Mouse (Mus musculus) MEL (cell line): ENCODE measurements around the gene Chpt1. TPM values are rescaled to one million over a fixed set of nuclear protein-coding genes. Genes with fewer than 3 reads are reported as not detected.
"Not testable (repeated sequence)": the region's sequence is repeated elsewhere in the genome, so short reads cannot be mapped to it uniquely, and the experiment has no call there.

Source experiments
- DNase-seq: peaks from one replicate; pipeline ENCODE4 v3.0.0; 2011; ENCODE audit warnings: low read depth, low spot score
- H3K27ac ChIP-seq: 2 replicates; pipeline ENCODE4 v1.5.1; 2012; ENCODE audit warnings: low read depth, mild to moderate bottlenecking, control low read depth, low read length, moderate library complexity; ENCODE audit not compliant: control insufficient read depth
- H3K27me3 ChIP-seq, 2 experiments: fragments of 150-350 bp in 1 of 2; sonication (generic) in 1 of 2; 2 replicates each; pipeline ENCODE4 v1.6.1; 2012; ENCODE audit warnings: low read length in 2 of 2, mild to moderate bottlenecking in 2 of 2, improper control_type of control experiment in 1 of 2, moderate library complexity in 1 of 2; ENCODE audit not compliant: insufficient read depth in 2 of 2, control insufficient read depth in 1 of 2
- H3K36me3 ChIP-seq, 2 experiments: 2 replicates each; pipeline ENCODE4 v1.6.1; 2012 to 2014; ENCODE audit warnings: low read length in 2 of 2, improper control_type of control experiment in 1 of 2, inconsistent platforms in 1 of 2, mild to moderate bottlenecking in 1 of 2; ENCODE audit not compliant: insufficient read depth in 2 of 2, control insufficient read depth in 1 of 2
- H3K4me1 ChIP-seq, 2 experiments: fragments of 150-350 bp in 1 of 2; sonication (generic) in 1 of 2; 2 replicates each; pipeline ENCODE4 v1.6.1; 2012; ENCODE audit warnings: low read length in 2 of 2, improper control_type of control experiment in 1 of 2, mild to moderate bottlenecking in 1 of 2; ENCODE audit not compliant: insufficient read depth in 2 of 2, control insufficient read depth in 1 of 2
- H3K4me3 ChIP-seq, 2 experiments: fragments of 150-350 bp in 1 of 2; sonication (generic) in 1 of 2; 2 replicates each; pipeline ENCODE4 v1.5.1; 2012; ENCODE audit warnings: low read depth in 2 of 2, low read length in 2 of 2, mild to moderate bottlenecking in 2 of 2, moderate library complexity in 2 of 2, control low read depth in 1 of 2, improper control_type of control experiment in 1 of 2; ENCODE audit not compliant: control insufficient read depth in 1 of 2, insufficient read depth in 1 of 2
- H3K79me2 ChIP-seq: 2 replicates; pipeline ENCODE4 v1.6.1; 2012; ENCODE audit warnings: mild to moderate bottlenecking, low read length, moderate library complexity; ENCODE audit not compliant: control insufficient read depth, poor library complexity, insufficient read depth
- H3K9ac ChIP-seq: 2 replicates; pipeline ENCODE4 v1.6.1; 2012; ENCODE audit warnings: low read depth, mild to moderate bottlenecking, control low read depth, low read length, moderate library complexity; ENCODE audit not compliant: control insufficient read depth, poor library complexity, severe bottlenecking
- H3K9me3 ChIP-seq: fragments of 150-350 bp; sonication (generic); replicated peaks from 2 replicates; pipeline ENCODE4 v1.6.1; 2012; ENCODE audit warnings: mild to moderate bottlenecking, low read length, improper control_type of control experiment, moderate library complexity; ENCODE audit not compliant: insufficient read depth
- CHD1 ChIP-seq: IDR thresholded peaks from 2 replicates; pipeline ENCODE4 v1.6.1; 2012; ENCODE audit warnings: low read depth, mild to moderate bottlenecking, inconsistent platforms, low read length, improper control_type of control experiment
- E2F4 ChIP-seq: IDR thresholded peaks from 2 replicates; pipeline ENCODE4 v1.6.1; 2011; ENCODE audit warnings: low read depth, low read length, improper control_type of control experiment, borderline replicate concordance
- EP300 ChIP-seq, 2 experiments: IDR thresholded peaks; 2 replicates each; pipeline ENCODE4 v1.6.1; 2011; ENCODE audit warnings: improper control_type of control experiment in 2 of 2, low read length in 2 of 2, low read depth in 1 of 2, mild to moderate bottlenecking in 1 of 2
- ETS1 ChIP-seq: IDR thresholded peaks from 2 replicates; pipeline ENCODE4 v1.6.1; 2012; ENCODE audit warnings: low read depth, mild to moderate bottlenecking, inconsistent platforms, low read length, improper control_type of control experiment, moderate library complexity
- GABPA ChIP-seq: IDR thresholded peaks from 2 replicates; pipeline ENCODE4 v1.6.1; 2012; ENCODE audit warnings: low read depth, mild to moderate bottlenecking, inconsistent platforms, low read length, improper control_type of control experiment, moderate library complexity
- JUND ChIP-seq: IDR thresholded peaks from 2 replicates; pipeline ENCODE4 v1.6.1; 2011; ENCODE audit warnings: low read depth, mild to moderate bottlenecking, improper control_type of control experiment, low read length
- MAZ ChIP-seq: IDR thresholded peaks from 2 replicates; pipeline ENCODE4 v1.6.1; 2012; ENCODE audit warnings: low read depth, mild to moderate bottlenecking, inconsistent platforms, low read length, improper control_type of control experiment
- POLR2AphosphoS2 ChIP-seq: IDR thresholded peaks from 2 replicates; pipeline ENCODE4 v1.6.1; 2011; ENCODE audit warnings: low read length, improper control_type of control experiment
- TAL1 ChIP-seq: IDR thresholded peaks from 2 replicates; pipeline ENCODE4 v1.6.1; 2012; ENCODE audit warnings: mild to moderate bottlenecking, inconsistent platforms, low read length, moderate library complexity, mixed read lengths
- TCF12 ChIP-seq: IDR thresholded peaks from 2 replicates; pipeline ENCODE4 v1.6.1; 2014; ENCODE audit warnings: low read depth, mild to moderate bottlenecking, inconsistent platforms, low read length, improper control_type of control experiment, moderate library complexity
- USF1 ChIP-seq: IDR thresholded peaks from 2 replicates; pipeline ENCODE4 v1.6.1; 2014; ENCODE audit warnings: low read depth, mild to moderate bottlenecking, inconsistent platforms, low read length, improper control_type of control experiment, moderate library complexity
- USF2 ChIP-seq, 2 experiments: IDR thresholded peaks; 2 replicates each; pipeline ENCODE4 v1.6.1; 2011 to 2012; ENCODE audit warnings: improper control_type of control experiment in 2 of 2, low read length in 2 of 2, borderline replicate concordance in 1 of 2, inconsistent platforms in 1 of 2, low read depth in 1 of 2, mild to moderate bottlenecking in 1 of 2; ENCODE audit not compliant: insufficient read depth in 1 of 2
- ZKSCAN1 ChIP-seq: IDR thresholded peaks from 2 replicates; pipeline ENCODE4 v1.6.1; 2012; ENCODE audit warnings: low read depth, mild to moderate bottlenecking, inconsistent platforms, low read length, improper control_type of control experiment, moderate library complexity
- ZMIZ1 ChIP-seq: IDR thresholded peaks from 2 replicates; pipeline ENCODE4 v1.6.1; 2012; ENCODE audit warnings: low read depth, mild to moderate bottlenecking, inconsistent platforms, low read length, improper control_type of control experiment, moderate library complexity
- polyA plus RNA-seq, 2 experiments: library from polyadenylated mRNA; stranded (reverse) in 1 of 2; unstranded in 1 of 2; fragments of >175 nt in 1 of 2; fragments of >200 nt in 1 of 2; gene quantifications; 2 replicates each; pipeline versions ENCODE4 v1.2.1 to v1.2.4; 2012; ENCODE audit warnings: low replicate concordance in 2 of 2, low read depth in 1 of 2; ENCODE audit not compliant: insufficient read length in 2 of 2, insufficient read depth in 1 of 2, missing spikeins in 1 of 2
- total RNA-seq: library from RNA; depleted of rRNA; stranded (reverse); fragments of 300-350 nt; gene quantifications from 2 replicates; pipeline ENCODE4 v1.2.3, GENCODE M21; 2012

Gene Chpt1
- total and polyA plus RNA-seq, 3 experiments: 9.6 to 19.0 TPM; not detected in 1

GRCm38 (mm10) chr10:88488629-88489028, 15.2 kb downstream of the Chpt1 start:
- DNase-seq: no peak
- Histone ChIP-seq H3K4me3 (no peak overlapping the region), H3K36me3 (no peaks in the 10 kb centered on the region), H3K27me3 (no peaks in the 10 kb centered on the region), H3K9me3 (no peaks in the 10 kb centered on the region), H3K79me2 (no peaks in the 10 kb centered on the region), H3K27ac (no peak overlapping the region), H3K9ac (no peak overlapping the region), H3K4me1 (no peaks in the 10 kb centered on the region)
- TF ChIP-seq TAL1 (no peak), E2F4 (no peak), USF2 (IDR thresholded peaks at IDR 0.05; ENCODE audit: borderline replicate concordance in 1 of 2, insufficient read depth in 1 of 2, low read depth in 1 of 2, low read length in 2 of 2) (no peak), TCF12 (no peak), CHD1 (no peak), EP300 (IDR thresholded peaks at IDR 0.05; ENCODE audit: low read depth in 1 of 2, low read length in 2 of 2) (no peak), ETS1 (no peak)

GRCm38 (mm10) chr10:88482866-88483265, 21.0 kb downstream of the Chpt1 start:
- DNase-seq, H3K36me3 ChIP-seq, H3K9ac ChIP-seq, H3K9me3 ChIP-seq, H3K27ac ChIP-seq, H3K4me3 ChIP-seq, H3K27me3 ChIP-seq, H3K79me2 ChIP-seq, H3K4me1 ChIP-seq: not testable (repeated sequence)

DNA sequence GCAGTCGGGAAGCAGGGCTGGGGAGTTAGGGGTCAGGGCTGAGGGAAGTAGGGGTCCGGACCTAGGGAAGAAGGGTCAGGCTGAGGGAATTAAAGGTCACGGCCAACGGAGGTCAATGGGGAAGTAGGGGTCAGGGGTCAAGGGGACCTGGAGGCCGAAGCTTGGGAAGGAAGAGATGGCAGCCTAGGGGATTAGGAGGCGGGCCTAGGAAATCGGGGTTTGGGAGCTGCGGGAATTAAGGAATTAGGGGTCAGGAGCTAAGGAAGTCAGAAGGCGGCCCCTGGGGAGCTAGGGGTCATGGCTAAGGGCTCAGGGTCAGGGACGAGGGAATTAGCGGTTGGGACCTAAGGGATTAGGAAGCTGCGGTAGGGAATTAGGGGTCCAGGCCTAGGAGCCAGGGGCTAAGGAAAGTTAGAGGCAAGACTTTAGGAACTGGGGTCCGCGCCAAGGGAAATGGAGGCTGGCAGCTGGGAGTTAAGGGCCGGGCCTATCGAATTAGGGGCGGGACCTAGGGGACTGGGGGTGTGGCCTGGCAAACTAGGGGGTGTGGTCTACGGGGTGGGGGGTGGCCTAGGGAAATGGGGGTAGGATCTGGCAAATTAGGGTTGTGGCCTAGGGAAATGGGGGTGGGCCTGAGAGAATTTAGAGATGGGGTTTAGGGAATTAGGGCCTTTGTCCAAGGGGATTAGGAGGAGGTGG, 43.6 kb downstream of the Chpt1 start:
- TF ChIP-seq ZMIZ1 (no peak), ETS1 (no peak), ZKSCAN1 (no peak), GABPA (no peak), MAZ (no peak), USF1 (no peak), POLR2AphosphoS2 (no peak), JUND (no peak)
- Histone ChIP-seq H3K79me2 (no peaks in the 10 kb centered on the region), H3K9ac (no peak overlapping the region), H3K27me3 (no peaks in the 10 kb centered on the region), H3K27ac (no peak overlapping the region), H3K4me1 (no peaks in the 10 kb centered on the region), H3K36me3 (no peaks in the 10 kb centered on the region), H3K9me3 (no peaks in the 10 kb centered on the region), H3K4me3 (no peak overlapping the region)
- no peak for DNase-seq
